Mouse (Mus musculus) cerebellum, postnatal 4 days (tissue): ENCODE data around the gene 0610010K14Rik.

Experiments used
- DNase-seq, 2 experiments: peaks; one replicate each; pipeline ENCODE4 v3.0.0; 2022; ENCODE audit warnings: low spot score in 2 of 2, mixed read lengths in 1 of 2

0610010K14Rik gene

GRCm38 (mm10) chr11:70235254-70235900 is 2.3 kb downstream of the 0610010K14Rik start:
- no peak for DNase-seq

DNA sequence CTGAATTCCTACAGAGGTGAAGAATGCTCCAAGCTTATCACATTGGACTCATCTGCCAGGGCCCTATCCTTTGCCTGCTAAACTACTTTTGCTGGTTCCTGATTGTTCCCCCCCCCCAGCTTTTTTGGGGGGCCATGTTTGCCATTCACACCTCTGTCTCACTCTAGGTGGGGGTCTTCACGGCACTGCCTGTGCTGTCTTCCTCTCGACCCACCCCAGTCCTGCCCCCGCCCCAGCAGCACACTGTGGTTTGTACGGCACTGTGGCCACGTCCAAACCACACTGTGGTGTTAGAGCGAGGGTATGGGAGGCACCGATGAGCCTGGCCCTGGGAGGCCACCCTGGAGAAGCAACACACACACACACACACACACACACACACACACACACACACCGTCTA is 3.2 kb downstream of the 0610010K14Rik start:
- DNase-seq = no peak

DNA sequence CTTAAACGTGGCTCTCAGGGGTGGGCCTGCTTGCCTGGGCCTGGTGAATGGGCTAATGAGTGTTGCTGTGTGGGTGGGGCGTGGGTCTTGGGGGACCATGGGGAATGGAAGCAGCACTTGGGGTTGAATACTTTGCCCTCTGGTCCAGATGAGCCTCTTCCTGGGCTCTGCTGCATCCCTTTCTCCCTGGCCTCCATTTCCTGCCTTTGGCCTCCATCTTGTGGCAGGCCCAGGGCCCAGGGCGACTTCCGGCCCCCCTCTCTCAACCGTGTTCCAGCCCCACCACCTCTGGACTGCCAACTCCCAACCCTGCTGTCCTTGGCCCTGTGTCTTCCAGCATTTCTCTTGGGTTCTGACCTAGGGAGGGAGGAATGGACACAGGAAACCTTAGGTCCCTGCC is 3.7 kb downstream of the 0610010K14Rik start:
- peak in 1 of 2 experiments; percentile 14 for DNase-seq

- DNase-seq = peak; percentile 21 to 36
Measured at GRCm38 (mm10) chr11:70233016-70233415, 4.7 kb downstream of the 0610010K14Rik start.

DNA sequence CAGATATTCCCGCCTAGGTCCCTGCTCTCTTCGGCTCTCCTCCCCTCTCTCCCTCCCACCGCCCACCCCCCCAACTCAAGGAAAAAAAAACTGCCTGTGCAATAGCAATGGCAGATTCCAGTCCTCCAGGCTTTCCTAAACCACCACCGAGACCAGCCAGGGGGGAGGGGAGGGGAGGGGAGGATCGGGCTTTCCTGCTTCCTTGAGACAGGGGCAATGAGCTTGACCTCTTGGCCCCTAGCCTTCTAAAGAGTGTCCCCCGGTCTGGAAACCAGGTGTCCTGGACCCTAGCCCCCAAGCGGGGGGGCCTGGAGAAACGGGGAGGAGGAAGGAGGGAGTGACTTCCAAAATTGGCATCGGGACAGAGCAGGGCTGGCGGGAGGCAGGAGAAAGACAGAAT is 5.2 kb downstream of the 0610010K14Rik start:
- peak in 1 of 2 experiments; percentile 64 for DNase-seq

GRCm38 (mm10) chr11:70230239-70230727 is 7.4 kb downstream of the 0610010K14Rik start:
- DNase-seq = peak; percentile 72 to 91

DNA sequence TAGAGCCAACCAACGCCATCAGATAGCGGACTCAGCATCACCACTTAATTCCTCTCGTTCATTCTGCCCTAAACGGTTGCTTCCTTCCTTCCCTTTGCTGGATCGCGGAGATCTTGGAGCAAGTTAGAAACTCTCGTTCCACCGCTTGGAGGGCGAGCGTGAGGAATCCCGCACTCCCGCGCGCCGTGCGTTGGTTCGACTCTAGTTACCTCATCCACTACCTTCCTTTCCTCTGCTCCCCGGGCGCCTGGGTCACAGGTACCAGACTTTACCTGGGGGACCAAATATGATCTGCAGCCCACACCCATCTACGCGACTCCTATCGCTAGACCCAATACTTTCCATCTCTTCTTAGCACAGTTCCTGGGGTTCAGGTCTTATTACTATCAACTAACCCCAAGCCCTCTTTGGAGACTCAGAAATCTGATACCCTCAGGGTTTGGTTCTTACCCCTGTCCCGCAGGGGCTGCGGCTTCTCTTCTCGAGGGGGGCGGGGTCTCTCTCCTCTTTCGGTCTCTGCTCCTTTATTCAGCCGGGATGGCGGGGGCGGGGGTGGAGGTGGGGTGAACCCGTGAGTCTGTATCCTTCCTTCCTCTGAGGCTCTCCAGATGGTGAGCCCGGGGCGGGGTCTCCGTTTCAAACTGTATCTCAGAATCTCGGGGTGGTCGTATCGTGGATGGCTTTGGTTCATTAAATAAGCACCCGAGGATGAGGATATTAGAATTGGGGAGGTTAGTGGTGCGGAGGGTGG is 8.3 kb downstream of the 0610010K14Rik start, which contains the start of gene Bcl6b:
Gene Bcl6b (minus strand): TSS at position 539 of the 751 bp plus-strand sequence.
- DNase-seq = peak in 1 of 2 experiments; percentile 8

GRCm38 (mm10) chr11:70228828-70229227 is 8.9 kb downstream of the 0610010K14Rik start:
- DNase-seq = peak; percentile 62 to 78

GRCm38 (mm10) chr11:70227661-70228245 is 10.0 kb downstream of the 0610010K14Rik start:
- peak in 1 of 2 experiments; percentile 12 for DNase-seq

DNA sequence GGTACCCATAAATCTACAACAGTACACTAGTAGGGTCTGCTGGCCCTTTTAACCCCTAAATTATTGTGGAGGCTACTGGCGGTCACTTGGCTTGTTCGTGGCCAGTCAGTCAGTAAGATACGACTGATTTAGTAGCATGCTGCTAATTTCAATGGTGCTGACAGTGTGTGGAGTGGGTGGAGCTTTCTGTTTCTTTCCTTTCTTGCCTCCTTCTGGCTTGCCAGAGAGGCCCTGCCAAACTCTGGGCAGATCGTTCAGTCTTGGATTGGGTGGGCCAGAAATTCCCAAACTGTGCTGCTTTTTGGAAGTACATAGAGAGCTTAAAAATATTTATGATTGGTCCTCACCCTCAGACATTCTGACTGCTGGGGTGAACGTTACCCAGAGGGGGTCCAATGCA is 10.6 kb downstream of the 0610010K14Rik start:
- no peak for DNase-seq

DNA sequence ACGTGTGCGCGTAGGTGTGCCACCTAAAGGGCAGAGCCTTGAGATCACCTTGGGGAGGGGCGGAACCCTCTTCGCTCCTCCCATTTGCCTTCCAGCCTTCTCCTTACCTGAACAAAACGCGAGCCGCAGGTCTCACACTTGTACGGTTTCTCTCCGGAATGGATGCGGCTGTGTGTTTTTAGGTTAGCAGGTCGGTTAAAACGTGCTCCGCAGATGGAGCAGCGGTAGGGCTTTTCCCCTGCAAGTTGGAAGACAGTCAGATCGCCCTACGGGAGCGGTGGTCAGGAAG is 11.2 kb downstream of the 0610010K14Rik start:
- DNase-seq = peak in 1 of 2 experiments; percentile 17

GRCm38 (mm10) chr11:70225798-70226601 is 11.7 kb downstream of the 0610010K14Rik start:
- DNase-seq = no peak

- DNase-seq = peak in 1 of 2 experiments; percentile 16
Measured at GRCm38 (mm10) chr11:70223724-70224123, 14.0 kb downstream of the 0610010K14Rik start.

DNA sequence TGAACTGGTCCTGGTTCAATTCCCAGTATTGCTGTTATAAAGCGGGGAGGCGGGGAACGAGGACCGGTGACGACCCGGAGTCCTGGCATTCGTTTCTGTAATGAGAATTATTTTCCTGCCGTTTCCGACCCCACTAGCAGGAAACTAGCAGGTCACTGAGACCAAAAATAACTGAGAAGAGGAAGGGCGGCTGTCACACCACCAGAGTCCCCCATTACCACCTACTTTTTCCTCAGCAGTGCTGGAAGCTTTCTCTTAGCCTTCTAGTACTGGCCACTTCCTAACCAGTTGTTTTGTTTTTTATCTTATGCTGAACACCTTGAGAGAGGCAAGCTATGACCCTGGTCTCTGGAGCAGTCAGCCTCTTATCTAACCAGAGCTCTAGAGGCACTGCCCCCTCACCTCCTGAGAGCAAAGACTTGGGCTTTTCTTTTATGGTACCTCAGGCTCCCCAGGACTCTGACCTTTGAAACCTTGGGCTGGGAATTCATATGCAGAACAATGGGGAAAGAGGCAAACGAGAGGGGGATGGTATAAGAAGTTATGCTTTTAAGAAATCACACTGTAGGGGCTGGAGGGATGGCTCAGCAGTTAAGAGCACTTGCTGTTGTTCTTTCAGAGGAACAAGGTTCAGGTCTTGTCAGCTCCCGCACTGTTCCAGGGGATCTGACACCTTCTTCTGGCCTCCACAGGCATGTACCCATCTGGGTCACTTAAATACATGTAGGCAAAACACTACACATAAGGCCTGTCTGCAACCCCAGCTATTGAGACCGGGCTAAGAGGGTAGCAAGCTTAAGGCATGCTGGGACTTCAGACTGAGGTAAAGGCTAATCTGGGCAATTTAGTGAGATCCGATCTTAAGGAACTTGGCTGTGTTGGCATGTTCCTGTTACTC is 15.9 kb downstream of the 0610010K14Rik start:
- peak in 1 of 2 experiments; percentile 8 for DNase-seq

GRCm38 (mm10) chr11:70220731-70221602 is 16.7 kb downstream of the 0610010K14Rik start, which contains the start of gene Slc16a13:
Gene Slc16a13, minus strand, starts transcription at chr11:70221064.
- DNase-seq = peak; percentile 73 to 91

GRCm38 (mm10) chr11:70220323-70220722 is 17.4 kb downstream of the 0610010K14Rik start:
- DNase-seq = peak; percentile 18 to 39

- no peak for DNase-seq
Measured at GRCm38 (mm10) chr11:70219873-70220272, 17.8 kb downstream of the 0610010K14Rik start.

- peak in 1 of 2 experiments; percentile 17 for DNase-seq
Measured at GRCm38 (mm10) chr11:70218741-70219470, 18.8 kb downstream of the 0610010K14Rik start.

DNA sequence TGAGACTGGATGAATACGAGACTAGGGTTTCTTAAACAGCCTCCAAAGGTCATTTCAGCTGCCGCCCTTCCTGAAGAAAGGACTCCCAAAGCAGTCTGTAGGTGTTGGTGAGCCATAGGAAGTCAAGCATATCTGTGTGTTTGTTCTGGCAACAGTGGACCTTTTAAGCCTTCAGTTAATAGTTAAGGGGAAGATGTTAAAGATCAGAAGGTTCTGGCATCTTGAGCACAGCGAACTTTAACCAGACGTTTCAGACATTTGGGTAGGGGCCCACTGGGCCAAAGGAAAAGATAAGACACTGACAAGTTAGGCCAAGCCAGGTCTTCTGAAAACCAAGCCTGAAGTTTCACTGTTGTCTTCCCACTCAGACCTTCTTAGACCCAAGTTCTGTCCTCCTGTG is 19.7 kb downstream of the 0610010K14Rik start:
- DNase-seq = no peak
